Mouse (Mus musculus) monocyte, adult 2 months (primary cell): ENCODE data around the gene Myo9a.

ENCODE experiments used
- DNase-seq, 2 experiments: peaks; one replicate each; pipeline ENCODE4 v3.0.0; 2022; ENCODE audit warnings: low spot score in 2 of 2, low read depth in 1 of 2

Myo9a gene

DNA sequence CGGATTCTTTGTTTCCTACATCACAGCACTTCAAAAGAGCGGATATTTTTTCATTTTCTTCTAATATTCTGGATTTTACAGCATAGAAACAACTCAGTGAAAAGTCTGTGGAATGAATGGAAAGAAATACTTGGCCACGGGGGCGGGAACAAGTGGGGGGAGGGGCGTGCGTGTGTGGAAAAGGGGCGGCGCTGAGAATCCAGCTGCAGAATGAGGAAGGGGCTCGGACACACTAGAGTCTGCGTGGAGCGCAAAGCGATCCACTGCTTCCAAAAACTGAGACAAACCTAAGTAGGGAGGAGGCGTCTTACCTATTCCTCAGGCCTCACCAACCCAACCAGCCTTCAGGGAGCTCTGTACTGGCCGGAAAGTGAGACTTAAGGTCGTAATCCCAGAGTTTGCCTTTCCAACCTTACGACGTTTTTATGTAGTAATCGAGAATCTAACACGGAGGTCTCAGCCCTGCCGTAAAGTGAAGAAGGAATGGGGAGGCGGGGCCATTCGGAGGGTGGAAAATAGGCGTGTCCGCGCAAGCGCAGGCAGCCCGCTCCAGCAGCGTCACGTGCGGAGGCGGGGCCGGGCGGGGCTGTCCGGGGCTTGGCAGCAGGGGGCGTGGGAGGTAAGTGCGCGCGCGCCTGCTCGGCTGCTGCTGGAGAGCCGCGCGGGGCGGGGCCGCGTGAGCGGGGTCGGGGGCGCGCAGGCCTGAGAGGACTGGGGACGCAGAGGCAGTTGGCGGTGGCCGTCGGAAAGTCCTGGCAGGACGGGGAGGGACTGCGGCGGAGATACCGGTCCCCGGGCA lies at the start of gene Myo9a, which contains the start of gene Senp8:
Gene Myo9a (plus strand): TSS at position 630 of the 799 bp plus-strand sequence.
Gene Senp8 (minus strand): TSS at position 444 of the 799 bp plus-strand sequence.
- peak; percentile 98 to 100 for DNase-seq

DNA sequence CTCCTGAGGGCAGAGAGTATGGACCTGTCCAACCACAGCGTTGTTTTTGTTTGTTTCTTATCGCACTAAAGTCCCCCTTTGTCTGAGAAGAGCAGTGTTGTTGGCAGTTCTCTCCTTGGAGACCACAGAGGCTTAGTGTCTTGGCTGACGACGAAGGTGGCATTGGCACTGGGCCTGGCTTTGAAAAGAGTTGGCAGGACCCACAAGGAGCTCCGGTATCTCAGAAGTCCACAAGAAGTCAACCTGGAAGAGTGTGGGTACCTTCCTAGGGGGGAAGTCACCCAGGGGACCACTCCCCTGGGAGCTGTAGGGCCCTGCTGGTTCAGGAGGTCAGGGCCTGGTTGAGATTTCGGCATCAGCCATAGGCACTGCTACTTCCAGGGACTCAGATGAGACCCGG lies 49.6 kb upstream of the Myo9a start:
- DNase-seq = no peak

DNA sequence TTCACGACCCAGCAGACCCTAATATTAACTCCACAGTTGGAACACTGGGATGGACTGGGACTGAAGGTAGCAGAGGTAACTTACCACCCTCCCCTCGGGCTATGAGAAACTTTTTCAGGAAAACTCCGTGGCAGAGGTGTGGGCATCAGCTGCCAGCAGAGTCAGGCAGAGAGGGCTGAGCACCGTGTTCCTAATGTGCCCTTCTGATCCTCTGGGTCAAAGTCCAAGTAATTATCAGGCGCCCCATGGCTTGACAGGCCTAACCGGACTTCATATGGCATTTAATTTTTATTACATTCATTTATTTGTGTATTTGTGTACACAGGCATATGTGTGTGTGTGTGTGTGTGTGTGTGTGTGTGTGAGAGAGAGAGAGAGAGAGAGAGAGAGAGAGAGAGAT lies 47.6 kb upstream of the Myo9a start:
- no peak for DNase-seq

- no peak for DNase-seq
Measured at GRCm38 (mm10) chr9:59706850-59707825, 43.6 kb upstream of the Myo9a start.

GRCm38 (mm10) chr9:59709225-59709624 lies 41.5 kb upstream of the Myo9a start:
- DNase-seq = no peak

DNA sequence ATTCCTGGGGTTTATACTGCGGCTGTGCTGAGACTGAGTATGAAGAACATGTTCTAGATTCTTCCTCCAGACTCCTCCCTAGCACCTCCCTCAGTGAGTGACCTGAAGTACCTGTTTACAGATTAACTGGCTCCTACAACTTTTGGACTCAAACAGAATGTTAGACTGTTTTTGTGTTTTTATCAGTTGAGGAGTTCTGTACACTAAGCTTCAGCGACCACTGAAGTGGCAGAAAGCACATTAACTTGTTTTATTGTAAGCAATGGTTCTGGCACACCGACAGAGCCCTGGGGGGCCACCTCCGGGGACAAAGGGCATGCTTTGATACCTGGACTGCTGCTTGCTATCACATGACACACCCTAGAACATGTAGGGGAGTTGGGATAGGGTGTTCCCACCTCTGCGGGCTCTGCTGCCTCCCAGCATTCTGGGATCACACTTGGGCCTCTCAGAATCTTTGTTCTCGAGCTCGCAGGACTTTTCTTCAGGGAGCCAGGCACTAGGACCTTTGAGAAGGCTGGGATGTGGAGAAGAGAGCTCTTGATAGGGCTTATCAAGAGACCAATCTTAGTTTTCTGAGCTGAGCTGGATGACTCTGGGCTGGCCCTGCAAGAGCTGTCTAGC lies 34.3 kb upstream of the Myo9a start:
- no peak for DNase-seq

DNA sequence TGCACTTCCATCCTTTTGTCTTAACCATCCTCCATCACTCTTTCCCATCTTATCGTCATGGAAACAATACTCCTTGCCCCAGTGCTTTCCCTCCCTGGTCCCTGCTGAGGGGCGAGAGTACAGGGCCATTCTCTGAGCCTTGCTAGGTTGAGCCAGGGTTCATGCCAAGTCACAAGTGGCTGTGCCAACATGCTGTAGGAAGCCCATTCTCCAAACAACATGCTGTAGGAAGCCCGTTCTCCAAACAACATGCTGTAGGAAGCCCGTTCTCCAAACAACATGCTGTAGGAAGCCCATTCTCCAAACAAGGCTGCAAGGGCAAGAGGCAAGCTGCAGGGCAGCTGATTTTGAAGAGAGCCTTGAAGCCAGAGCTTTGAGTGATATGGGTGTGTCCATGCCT lies 32.5 kb upstream of the Myo9a start:
- DNase-seq = no peak

GRCm38 (mm10) chr9:59721144-59721543 lies 29.6 kb upstream of the Myo9a start:
- no peak for DNase-seq

DNA sequence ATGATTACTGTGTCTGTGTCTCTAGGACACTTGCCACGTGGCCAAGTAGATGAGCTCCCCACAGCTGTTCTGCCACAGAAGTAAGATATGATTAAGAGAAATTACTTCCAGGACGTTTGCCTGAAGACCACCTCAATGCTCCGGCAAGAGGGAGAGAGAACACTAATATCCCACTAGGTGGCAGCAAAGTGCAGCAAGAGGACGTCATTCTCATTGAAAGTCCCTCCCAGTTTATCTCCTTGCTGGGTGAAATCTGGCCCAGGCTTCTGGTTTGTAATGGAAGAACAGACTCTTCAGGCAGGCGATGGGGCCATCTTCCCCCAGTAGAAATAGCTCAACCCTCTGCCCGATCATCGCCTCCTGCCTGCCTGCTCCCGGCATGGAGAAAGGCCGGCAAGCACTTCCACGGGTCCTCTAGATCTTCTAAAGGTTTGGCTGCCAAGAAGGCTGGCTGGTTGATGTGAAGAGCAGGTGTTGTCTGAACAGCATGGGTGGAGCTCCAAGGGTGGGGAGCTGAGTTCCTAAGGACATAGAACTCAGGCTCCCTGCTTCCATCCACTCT lies 27.5 kb upstream of the Myo9a start:
- peak in 1 of 2 experiments; percentile 29 for DNase-seq

DNA sequence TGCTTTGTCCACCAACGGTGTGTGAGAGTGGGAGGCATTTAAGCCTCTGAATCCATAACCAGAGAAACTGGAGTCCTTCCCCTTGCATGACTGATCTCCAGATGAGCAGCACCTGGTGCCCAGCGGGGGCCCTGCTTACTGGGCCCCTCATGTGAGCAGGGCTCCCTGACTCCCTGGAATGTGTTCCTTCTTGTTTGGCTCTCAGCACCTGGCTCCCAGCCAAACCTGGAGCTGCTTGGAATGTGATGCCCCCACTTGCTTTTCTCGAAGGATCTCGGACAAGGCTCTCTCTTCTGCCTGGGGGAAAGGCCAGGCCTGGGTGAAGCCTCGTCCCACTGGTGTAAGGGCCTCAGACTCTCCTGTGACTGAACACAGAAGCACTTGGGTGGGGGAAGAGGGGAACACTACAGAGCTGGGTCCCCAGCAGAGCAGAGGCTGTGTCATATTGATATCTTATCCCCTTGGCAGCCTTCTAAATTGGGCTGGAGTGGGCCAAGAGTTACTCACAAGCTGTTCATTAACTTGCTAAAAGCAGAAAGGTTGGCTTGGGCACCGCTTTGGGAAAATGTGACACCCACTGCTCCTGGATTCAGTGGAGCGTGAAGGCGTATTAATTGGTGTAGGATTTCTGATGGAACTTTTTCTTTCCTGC lies 26.8 kb upstream of the Myo9a start:
- DNase-seq = no peak

DNA sequence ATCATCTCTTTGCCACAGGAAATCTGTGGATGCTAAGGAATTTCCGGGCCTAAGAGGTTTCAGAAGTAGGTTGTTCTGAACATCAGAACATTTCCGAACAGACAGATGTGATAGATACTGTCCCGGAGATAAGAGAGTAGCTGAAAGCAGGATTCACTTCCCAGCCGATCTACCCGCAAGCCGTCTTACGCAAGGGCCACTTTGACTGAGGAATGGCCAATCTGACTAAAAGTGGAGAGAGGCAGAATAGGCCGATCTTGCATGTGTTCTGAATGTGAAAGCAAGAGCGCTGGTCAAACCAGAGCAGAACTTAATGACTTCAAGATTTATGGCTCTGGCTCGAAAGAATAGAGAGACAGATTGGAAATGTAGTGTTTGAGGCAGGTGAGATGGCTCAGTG lies 25.2 kb upstream of the Myo9a start:
- DNase-seq = no peak

- DNase-seq = no peak
Measured at GRCm38 (mm10) chr9:59727569-59728286, 23.0 kb upstream of the Myo9a start.

DNA sequence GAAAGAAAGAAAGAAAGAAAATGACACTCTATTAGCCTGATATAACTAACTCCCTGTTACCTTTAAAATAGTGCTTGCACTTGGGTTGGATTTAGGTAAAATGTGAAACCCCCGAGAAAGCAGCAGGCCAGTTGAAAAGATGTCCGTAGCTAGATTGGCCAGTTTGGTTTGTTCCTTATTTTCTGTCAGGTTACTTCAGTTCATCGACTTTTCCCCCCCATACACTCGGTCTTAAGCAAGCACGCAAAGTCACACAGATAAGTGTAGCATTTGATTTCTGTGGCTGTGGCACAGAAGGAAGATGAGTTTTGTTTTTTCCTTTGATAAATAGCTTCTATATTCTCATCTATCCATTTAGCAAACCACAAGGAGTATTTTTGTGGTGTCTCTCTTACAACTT lies 19.6 kb upstream of the Myo9a start:
- no peak for DNase-seq

GRCm38 (mm10) chr9:59733075-59733474 lies 17.6 kb upstream of the Myo9a start:
- DNase-seq = no peak

GRCm38 (mm10) chr9:59735394-59735793 lies 15.3 kb upstream of the Myo9a start:
- DNase-seq = no peak

- no peak for DNase-seq
Measured at GRCm38 (mm10) chr9:59740593-59740992, 10.1 kb upstream of the Myo9a start.

DNA sequence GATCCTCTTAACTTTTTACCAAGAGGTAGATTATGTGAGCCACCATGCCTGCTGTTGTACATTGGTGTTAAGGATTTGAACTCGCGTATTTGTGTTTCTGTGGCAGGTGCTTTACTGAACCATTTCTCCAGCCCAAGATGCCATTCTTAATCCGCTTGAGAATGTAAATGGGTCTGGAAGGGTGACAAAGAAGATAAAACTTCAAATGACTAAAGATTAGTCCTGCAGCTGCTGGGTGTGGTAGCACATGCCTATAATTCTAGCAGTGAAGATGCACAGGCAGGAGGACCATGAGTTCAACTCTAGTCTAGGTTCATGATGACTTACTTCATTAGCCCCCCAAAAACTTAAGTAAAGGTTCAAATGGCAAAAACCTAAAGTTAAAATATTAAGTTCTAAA lies 6.8 kb upstream of the Myo9a start:
- no peak for DNase-seq

DNA sequence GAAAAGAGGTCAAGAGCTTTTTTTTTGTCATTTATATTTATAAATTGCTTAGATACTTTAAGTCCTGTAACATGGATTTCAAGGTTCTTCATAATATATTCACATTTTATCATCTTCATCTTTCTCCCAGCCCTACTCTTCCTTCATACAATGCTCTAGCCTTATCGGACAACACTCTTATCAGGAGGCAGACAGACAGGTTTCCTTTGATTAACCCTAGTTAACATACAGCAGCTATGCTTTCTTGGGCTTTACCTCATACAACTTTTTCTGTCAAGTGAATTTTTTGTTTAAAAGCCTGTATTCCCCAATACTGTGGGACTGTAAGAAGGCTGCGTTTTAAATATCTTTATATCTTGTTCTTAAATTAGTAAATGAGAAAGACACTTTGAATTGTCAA lies 2.3 kb upstream of the Myo9a start:
- no peak for DNase-seq

GRCm38 (mm10) chr9:59748969-59749368 lies 1.7 kb upstream of the Myo9a start:
- DNase-seq = peak in 1 of 2 experiments; percentile 10
